Mouse (Mus musculus): Measurements from ENCODE around the gene B3gnt2. TPM values are rescaled to one million over a fixed set of nuclear protein-coding genes. Genes with fewer than 3 reads are reported as not detected.

The B3gnt2 gene
- polyA plus RNA-seq, 1 experiment: 35.4 TPM

DNA sequence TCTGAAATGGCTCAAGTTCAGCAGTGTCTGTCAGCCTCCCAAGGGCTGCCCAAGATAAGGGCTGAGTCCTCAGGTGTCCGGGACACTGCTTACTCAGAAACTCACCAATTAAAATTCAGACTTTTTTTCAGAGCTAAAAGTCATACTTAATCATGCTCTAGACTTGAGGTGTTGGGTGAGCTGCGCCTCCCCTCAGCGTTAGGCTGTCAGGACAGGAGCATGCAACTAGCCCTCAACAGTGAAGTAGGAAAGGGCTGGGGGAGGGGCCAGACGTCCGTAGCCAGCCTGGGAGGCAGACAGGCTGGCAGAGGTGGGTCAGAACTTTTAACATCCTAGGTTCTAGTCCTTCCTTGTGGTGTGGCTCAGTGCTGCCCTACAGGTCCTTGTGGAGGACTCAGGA lies 108.2 kb downstream of the B3gnt2 start:
- 85% methylated on average over 5 of the region's 5 CpGs for WGBS
- Histone ChIP-seq H3K27ac (ENCODE audit: control insufficient read depth, insufficient read depth, low read length) (no peak overlapping the region), H3K4me1 (replicated peaks; ENCODE audit: control insufficient read depth, insufficient read depth, low read length) (peaks cover 11% of the 10 kb centered on the region), H3K36me3 (ENCODE audit: control insufficient read depth, insufficient read depth, low read length) (no peaks in the 10 kb centered on the region), H3K4me3 (ENCODE audit: control insufficient read depth, insufficient read depth, low read length) (no peak overlapping the region), H3K27me3 (ENCODE audit: control insufficient read depth, insufficient read depth, low read length) (no peaks in the 10 kb centered on the region)
- no peak for TF ChIP-seq CTCF (IDR thresholded peaks at IDR 0.05; ENCODE audit: borderline replicate concordance, control insufficient read depth, extremely low read depth, insufficient read depth, low read length, poor library complexity)
- no peak for TF ChIP-seq POLR2A (IDR thresholded peaks at IDR 0.05; ENCODE audit: control insufficient read depth, extremely low read depth, insufficient read depth, low read length, poor library complexity)
- no peak for DNase-seq

DNA sequence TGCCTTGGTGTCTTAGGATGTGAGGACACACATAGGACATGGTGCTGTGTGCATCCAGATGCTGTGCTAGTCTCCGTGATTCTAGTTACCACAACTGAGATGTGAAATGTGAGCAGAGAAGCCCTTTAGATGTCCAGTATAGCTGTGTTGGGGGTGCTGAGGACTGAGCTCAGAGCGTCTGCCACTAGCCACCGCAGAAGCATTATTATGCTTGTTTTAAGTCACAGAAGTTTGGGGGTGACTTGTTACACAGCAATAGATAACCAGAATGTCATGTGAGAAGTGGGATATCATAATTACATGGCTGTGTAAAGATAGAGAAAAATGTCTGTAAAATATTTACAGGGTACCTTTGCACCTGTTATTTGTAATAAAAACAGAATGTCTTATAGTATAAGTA lies 109.2 kb downstream of the B3gnt2 start:
- TF ChIP-seq CTCF (IDR thresholded peaks at IDR 0.05; ENCODE audit: borderline replicate concordance, control insufficient read depth, extremely low read depth, insufficient read depth, low read length, poor library complexity): no peak
- no peak for TF ChIP-seq POLR2A (IDR thresholded peaks at IDR 0.05; ENCODE audit: control insufficient read depth, extremely low read depth, insufficient read depth, low read length, poor library complexity)
- no peak for DNase-seq
- H3K27ac ChIP-seq (ENCODE audit: control insufficient read depth, insufficient read depth, low read length): no peak overlapping the region
- no peaks in the 10 kb centered on the region for H3K27me3 ChIP-seq (ENCODE audit: control insufficient read depth, insufficient read depth, low read length)
- peaks cover 11% of the 10 kb centered on the region for H3K4me1 ChIP-seq (replicated peaks; ENCODE audit: control insufficient read depth, insufficient read depth, low read length)
- H3K4me3 ChIP-seq (ENCODE audit: control insufficient read depth, insufficient read depth, low read length): no peak overlapping the region
- no peaks in the 10 kb centered on the region for H3K36me3 ChIP-seq (ENCODE audit: control insufficient read depth, insufficient read depth, low read length)
- WGBS: 91% methylated on average over 3 of the region's 3 CpGs

DNA sequence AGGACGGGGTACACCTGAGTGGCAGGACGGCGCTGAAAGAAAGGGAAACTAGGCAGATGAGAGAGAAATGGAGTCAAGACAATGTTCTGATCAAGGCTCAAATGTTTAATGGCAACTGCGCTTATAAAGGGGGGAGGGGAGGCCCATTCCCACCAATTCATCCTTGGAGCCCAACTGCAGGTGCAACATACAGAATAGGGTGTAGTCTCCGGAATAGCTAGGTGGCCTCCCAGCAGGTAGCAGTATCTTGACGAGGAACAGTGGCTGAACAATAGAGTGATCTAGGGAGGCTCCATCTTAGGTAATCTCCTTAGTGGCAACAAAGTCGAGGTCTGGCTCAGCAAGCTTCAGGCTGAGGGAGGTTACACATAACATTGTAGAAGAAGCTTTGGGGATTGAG lies 113.4 kb downstream of the B3gnt2 start:
- Histone ChIP-seq H3K27me3 (ENCODE audit: control insufficient read depth, insufficient read depth, low read length) (no peaks in the 10 kb centered on the region), H3K36me3 (ENCODE audit: control insufficient read depth, insufficient read depth, low read length) (no peaks in the 10 kb centered on the region), H3K4me1 (replicated peaks; ENCODE audit: control insufficient read depth, insufficient read depth, low read length) (no peaks in the 10 kb centered on the region), H3K4me3 (ENCODE audit: control insufficient read depth, insufficient read depth, low read length) (no peak overlapping the region), H3K27ac (ENCODE audit: control insufficient read depth, insufficient read depth, low read length) (no peak overlapping the region)
- WGBS: 95% methylated on average over 7 of the region's 7 CpGs
- no peak for DNase-seq
- no peak for TF ChIP-seq CTCF (IDR thresholded peaks at IDR 0.05; ENCODE audit: borderline replicate concordance, control insufficient read depth, extremely low read depth, insufficient read depth, low read length, poor library complexity)
- no peak for TF ChIP-seq POLR2A (IDR thresholded peaks at IDR 0.05; ENCODE audit: control insufficient read depth, extremely low read depth, insufficient read depth, low read length, poor library complexity)

DNA sequence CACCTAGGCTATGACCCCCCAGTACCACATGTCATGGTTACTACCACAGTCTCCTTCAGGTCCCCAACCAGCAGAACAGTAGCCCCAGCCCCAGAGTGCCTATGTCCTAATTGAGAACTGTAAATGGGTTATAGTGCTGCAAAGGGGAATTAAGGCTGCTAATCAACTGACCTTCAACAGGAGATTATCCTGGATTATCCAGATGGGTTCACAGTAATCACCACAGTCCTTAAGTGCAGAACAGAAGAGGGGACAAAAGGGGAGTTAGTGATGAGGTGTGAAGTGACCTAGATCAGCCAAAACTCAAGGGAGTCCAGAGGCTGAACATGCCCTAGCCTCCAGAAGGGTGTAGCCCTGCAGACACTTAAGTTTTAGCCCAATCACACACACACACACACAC lies 115.4 kb downstream of the B3gnt2 start:
- TF ChIP-seq POLR2A (IDR thresholded peaks at IDR 0.05; ENCODE audit: control insufficient read depth, extremely low read depth, insufficient read depth, low read length, poor library complexity): no peak
- TF ChIP-seq CTCF (IDR thresholded peaks at IDR 0.05; ENCODE audit: borderline replicate concordance, control insufficient read depth, extremely low read depth, insufficient read depth, low read length, poor library complexity): no peak
- H3K4me1 ChIP-seq (replicated peaks; ENCODE audit: control insufficient read depth, insufficient read depth, low read length): no peaks in the 10 kb centered on the region
- H3K27me3 ChIP-seq (ENCODE audit: control insufficient read depth, insufficient read depth, low read length): no peaks in the 10 kb centered on the region
- no peak overlapping the region for H3K27ac ChIP-seq (ENCODE audit: control insufficient read depth, insufficient read depth, low read length)
- no peak for DNase-seq
- no peaks in the 10 kb centered on the region for H3K36me3 ChIP-seq (ENCODE audit: control insufficient read depth, insufficient read depth, low read length)
- no peak overlapping the region for H3K4me3 ChIP-seq (ENCODE audit: control insufficient read depth, insufficient read depth, low read length)

DNA sequence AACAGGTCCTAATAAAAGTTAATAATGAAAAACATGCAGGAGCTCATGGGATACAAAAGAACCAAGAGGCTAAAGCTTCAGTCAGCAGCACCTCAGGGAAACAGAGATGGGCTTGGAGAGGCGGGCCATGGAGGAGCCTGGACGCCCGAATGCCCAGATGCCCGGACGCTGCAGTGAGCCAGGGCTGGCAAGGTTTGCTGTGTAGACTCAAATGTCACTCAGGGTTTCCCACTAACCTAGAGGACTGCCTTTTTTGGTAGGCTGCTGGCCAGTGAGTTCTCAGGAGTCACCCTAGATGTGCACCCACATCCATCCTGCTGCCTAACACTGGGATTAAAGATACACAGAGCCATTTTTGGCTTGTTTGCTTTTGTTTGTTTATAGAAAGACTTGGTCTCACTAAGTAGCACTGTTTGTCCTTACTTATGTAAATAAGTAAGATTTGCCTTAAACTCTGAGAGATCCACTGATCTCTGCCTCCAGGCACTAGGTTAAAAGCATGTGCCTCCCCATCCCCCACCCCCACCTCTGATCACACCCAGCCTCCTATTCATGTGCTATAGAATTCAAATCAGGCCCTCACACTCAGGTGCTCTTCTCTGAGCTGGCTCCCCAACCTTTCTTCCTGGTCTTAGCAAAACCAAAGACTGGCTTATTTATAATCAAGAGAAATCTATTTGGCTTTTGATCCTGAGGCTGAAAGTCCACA lies 117.0 kb downstream of the B3gnt2 start:
- H3K36me3 ChIP-seq (ENCODE audit: control insufficient read depth, insufficient read depth, low read length): no peaks in the 10 kb centered on the region

DNA sequence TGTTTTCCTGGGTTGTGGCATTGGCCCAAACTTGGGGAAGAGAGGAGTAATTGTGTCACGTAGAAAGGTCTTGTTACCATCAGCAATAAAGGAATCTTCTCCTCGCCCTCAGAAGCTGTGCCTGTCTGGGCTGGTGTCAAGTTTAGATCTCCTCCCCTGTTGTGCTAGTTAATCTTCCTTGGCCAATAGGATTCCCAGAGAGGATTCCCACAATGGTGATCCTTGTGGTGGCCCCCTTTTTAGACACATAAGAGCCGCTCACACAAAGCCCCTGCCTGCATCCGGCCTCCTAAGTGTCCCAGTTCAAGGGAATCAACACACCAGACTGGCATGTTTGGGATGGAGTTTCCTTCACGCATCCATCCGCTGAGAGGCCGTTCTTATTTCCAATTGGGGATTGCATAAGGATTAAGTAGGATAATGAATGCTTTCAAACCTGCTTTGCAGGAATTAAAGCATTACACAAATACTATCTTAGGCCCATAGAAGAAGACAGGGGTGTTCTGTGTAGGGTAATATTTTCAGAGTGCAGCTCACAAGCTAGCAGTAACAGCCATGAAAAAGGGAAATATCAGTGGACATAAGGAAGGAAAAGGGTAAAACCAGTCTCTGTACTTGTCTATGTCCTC lies 118.6 kb downstream of the B3gnt2 start:
- DNase-seq: no peak
- TF ChIP-seq POLR2A (IDR thresholded peaks at IDR 0.05; ENCODE audit: control insufficient read depth, extremely low read depth, insufficient read depth, low read length, poor library complexity) (no peak), CTCF (IDR thresholded peaks at IDR 0.05; ENCODE audit: borderline replicate concordance, control insufficient read depth, extremely low read depth, insufficient read depth, low read length, poor library complexity) (no peak)
- Histone ChIP-seq H3K27me3 (ENCODE audit: control insufficient read depth, insufficient read depth, low read length) (no peaks in the 10 kb centered on the region), H3K36me3 (ENCODE audit: control insufficient read depth, insufficient read depth, low read length) (no peaks in the 10 kb centered on the region), H3K27ac (ENCODE audit: control insufficient read depth, insufficient read depth, low read length) (no peak overlapping the region), H3K4me1 (replicated peaks; ENCODE audit: control insufficient read depth, insufficient read depth, low read length) (no peaks in the 10 kb centered on the region), H3K4me3 (ENCODE audit: control insufficient read depth, insufficient read depth, low read length) (no peak overlapping the region)
- WGBS: 96% methylated on average over 7 of the region's 7 CpGs

More for the DNA sequence above, 117.0 kb downstream of the B3gnt2 start:
- H3K27ac ChIP-seq (ENCODE audit: control insufficient read depth, insufficient read depth, low read length): no peak overlapping the region
- H3K4me3 ChIP-seq (ENCODE audit: control insufficient read depth, insufficient read depth, low read length): no peak overlapping the region
- DNase-seq: no peak
- WGBS: 95% methylated on average over 5 of the region's 5 CpGs
- H3K4me1 ChIP-seq (replicated peaks; ENCODE audit: control insufficient read depth, insufficient read depth, low read length): no peaks in the 10 kb centered on the region
- H3K27me3 ChIP-seq (ENCODE audit: control insufficient read depth, insufficient read depth, low read length): no peaks in the 10 kb centered on the region
- no peak for TF ChIP-seq POLR2A (IDR thresholded peaks at IDR 0.05; ENCODE audit: control insufficient read depth, extremely low read depth, insufficient read depth, low read length, poor library complexity)
- TF ChIP-seq CTCF (IDR thresholded peaks at IDR 0.05; ENCODE audit: borderline replicate concordance, control insufficient read depth, extremely low read depth, insufficient read depth, low read length, poor library complexity): no peak

All from thymus, adult 2 months (tissue).